Mouse (Mus musculus) heart, postnatal 0 days (tissue): ENCODE measurements around the gene Dnmbp.

Experiments
- CTCF ChIP-seq: IDR thresholded peaks from 2 replicates; pipeline ENCODE4 v1.5.1; 2016; ENCODE audit warnings: antibody characterized with exemption, control low read depth, low read depth
- EP300 ChIP-seq: IDR thresholded peaks from 2 replicates; pipeline ENCODE4 v1.6.1; 2016; ENCODE audit warnings: antibody characterized with exemption, low read depth

DNA sequence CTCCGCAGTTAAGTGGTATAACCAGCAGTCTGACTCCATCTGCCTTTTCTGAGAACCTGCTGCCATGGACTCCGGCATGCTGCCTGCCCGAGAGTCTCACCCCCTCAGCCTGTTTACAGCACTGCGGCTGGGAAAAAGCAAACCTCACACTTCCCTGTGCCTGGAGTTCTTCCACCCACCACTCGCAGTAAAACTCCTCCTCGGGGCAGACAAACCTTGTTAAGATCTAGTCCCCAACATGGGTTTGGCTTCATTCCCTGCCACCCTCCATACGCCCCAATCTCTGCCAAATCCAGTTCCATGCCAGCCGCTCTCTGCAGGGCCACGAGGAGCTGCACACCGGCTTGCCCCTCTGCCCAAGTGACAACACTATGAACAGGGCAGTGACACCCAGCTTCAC, 12.9 kb downstream of the Dnmbp start:
- no peak for TF ChIP-seq CTCF
- no peak for TF ChIP-seq EP300
